Mouse (Mus musculus) liver, adult 2 months (tissue): ENCODE measurements at regions not wholly inside any gene's neighbourhood (a gene's known extent, or its start where the extent isn't known, plus 50 kb on each side); places are given as distances from the start of the nearest gene placed in this dataset.

Source experiments
- DNase-seq: peaks from one replicate; pipeline ENCODE4 v3.0.0-alpha.2; 2011; ENCODE audit warnings: low read depth, low spot score; ENCODE audit errors: extremely low read depth
- H3K27ac ChIP-seq: fragments of 200-500 bp; replicated peaks from 2 replicates; pipeline ENCODE4 v1.5.1; 2012; ENCODE audit warnings: low read depth, mild to moderate bottlenecking, control low read depth, inconsistent platforms, low read length; ENCODE audit not compliant: insufficient read depth
- H3K27me3 ChIP-seq: fragments of 200-500 bp; 2 replicates; pipeline ENCODE4 v1.6.1; 2012; ENCODE audit warnings: mild to moderate bottlenecking, moderate library complexity, low read length, inconsistent platforms; ENCODE audit not compliant: control insufficient read depth, insufficient read depth
- H3K36me3 ChIP-seq: fragments of 200-500 bp; 2 replicates; pipeline ENCODE4 v1.6.1; 2012; ENCODE audit warnings: low read length, inconsistent platforms; ENCODE audit not compliant: control insufficient read depth, insufficient read depth
- H3K4me1 ChIP-seq: fragments of 200-500 bp; 2 replicates; pipeline ENCODE4 v1.6.1; 2011; ENCODE audit warnings: low read length; ENCODE audit not compliant: control insufficient read depth, insufficient read depth
- H3K4me3 ChIP-seq: fragments of 200-500 bp; 2 replicates; pipeline ENCODE4 v1.5.1; 2011; ENCODE audit warnings: low read depth, mild to moderate bottlenecking, control low read depth, low read length, moderate library complexity; ENCODE audit not compliant: insufficient read depth
- H3K79me2 ChIP-seq: fragments of 200-500 bp; 2 replicates; pipeline ENCODE4 v1.6.1; 2012; ENCODE audit warnings: inconsistent platforms, mild to moderate bottlenecking, low read length, moderate library complexity; ENCODE audit not compliant: control insufficient read depth, insufficient read depth
- H3K9ac ChIP-seq: fragments of 200-500 bp; 2 replicates; pipeline ENCODE4 v1.6.1; 2012; ENCODE audit warnings: low read depth, mild to moderate bottlenecking, control low read depth, inconsistent platforms, low read length
- CTCF ChIP-seq: fragments of 200-500 bp; IDR thresholded peaks from 2 replicates; pipeline ENCODE4 v1.5.1; 2011; ENCODE audit warnings: low read depth, low read length, control low read depth
- POLR2A ChIP-seq: fragments of 200-500 bp; IDR thresholded peaks from 2 replicates; pipeline ENCODE4 v1.6.1; 2011; ENCODE audit warnings: low read length, control low read depth; ENCODE audit not compliant: insufficient read depth; ENCODE audit errors: extremely low read depth
- WGBS: fragments of 180-500 bp; shearing (Covaris S2); methylation state at CpG from one replicate; pipeline ENCODE4 v1.1.7; 2018; 5-methylcytosine and 5-hydroxymethylcytosine counted together

GRCm38 (mm10) chr11:64138934-64139333 is 59.7 kb upstream of the Cox10 start:
- WGBS: 53% methylated on average over 4 of the region's 4 CpGs
- no peak for DNase-seq
- no peak overlapping the region for H3K9ac ChIP-seq

GRCm38 (mm10) chr11:64135766-64136165 is 56.5 kb upstream of the Cox10 start:
- no peak overlapping the region for H3K4me3 ChIP-seq
- no peaks in the 10 kb centered on the region for H3K36me3 ChIP-seq
- no peaks in the 10 kb centered on the region for H3K27me3 ChIP-seq
- no peak for TF ChIP-seq POLR2A
- no peak for TF ChIP-seq CTCF
- no peak for DNase-seq
- H3K4me1 ChIP-seq: no peaks in the 10 kb centered on the region
- 91% methylated on average over 5 of the region's 5 CpGs for WGBS
- H3K79me2 ChIP-seq: no peaks in the 10 kb centered on the region
- H3K9ac ChIP-seq: no peak overlapping the region
- H3K27ac ChIP-seq: no peak overlapping the region

More at GRCm38 (mm10) chr11:64138934-64139333, 59.7 kb upstream of the Cox10 start:
- Histone ChIP-seq H3K4me3 (no peak overlapping the region), H3K4me1 (no peaks in the 10 kb centered on the region), H3K27me3 (no peaks in the 10 kb centered on the region), H3K36me3 (no peaks in the 10 kb centered on the region), H3K79me2 (no peaks in the 10 kb centered on the region), H3K27ac (no peak overlapping the region)
- TF ChIP-seq CTCF (no peak), POLR2A (no peak)

GRCm38 (mm10) chr11:64135308-64135591 is 56.0 kb upstream of the Cox10 start:
- H3K27me3 ChIP-seq: no peaks in the 10 kb centered on the region
- no peak overlapping the region for H3K9ac ChIP-seq
- no peaks in the 10 kb centered on the region for H3K79me2 ChIP-seq
- no peak overlapping the region for H3K4me3 ChIP-seq
- H3K36me3 ChIP-seq: no peaks in the 10 kb centered on the region
- DNase-seq: no peak
- no peaks in the 10 kb centered on the region for H3K4me1 ChIP-seq
- 82% methylated on average over 2 of the region's 2 CpGs for WGBS
- TF ChIP-seq POLR2A (no peak), CTCF (no peak)
- no peak overlapping the region for H3K27ac ChIP-seq

DNA sequence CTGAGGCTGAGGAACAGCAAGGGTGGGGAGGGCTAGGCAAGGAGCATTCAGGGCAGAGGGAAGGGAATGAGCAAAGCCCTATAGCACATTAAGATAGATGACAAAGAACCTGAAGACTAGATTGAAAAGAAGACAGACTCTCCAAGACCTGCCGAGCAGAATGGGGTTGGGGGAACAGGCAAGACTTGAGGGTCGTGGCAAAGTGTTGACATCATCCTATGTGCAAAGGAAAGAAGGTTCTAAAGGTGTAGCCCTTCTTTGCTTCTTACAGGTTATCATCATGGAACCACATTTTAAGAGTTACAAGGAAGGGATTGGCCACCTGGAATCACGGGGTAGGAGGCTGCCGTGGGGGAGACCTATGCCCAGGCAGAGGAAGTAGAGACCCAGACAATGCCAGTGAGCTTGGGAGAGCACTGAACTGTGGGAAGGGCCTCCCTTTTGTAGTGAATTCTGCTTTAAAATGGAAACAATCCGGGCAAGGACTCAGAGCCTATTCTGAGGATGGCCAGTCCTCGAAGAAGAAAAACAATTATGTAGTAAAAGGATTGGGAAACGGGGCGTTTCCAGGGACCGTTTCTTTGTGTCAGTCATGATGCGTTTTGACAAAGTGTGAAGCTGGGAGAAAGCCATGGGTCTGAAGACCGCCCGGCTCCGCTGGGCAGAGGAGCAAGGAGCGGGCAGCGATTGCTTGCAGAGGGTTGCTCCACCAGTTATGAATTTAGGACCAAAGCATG is 55.5 kb upstream of the Cox10 start:
- no peaks in the 10 kb centered on the region for H3K27me3 ChIP-seq
- no peak overlapping the region for H3K9ac ChIP-seq
- no peak overlapping the region for H3K27ac ChIP-seq
- WGBS: 90% methylated on average over 15 of the region's 15 CpGs
- no peak for DNase-seq
- H3K79me2 ChIP-seq: no peaks in the 10 kb centered on the region
- no peaks in the 10 kb centered on the region for H3K36me3 ChIP-seq
- H3K4me1 ChIP-seq: no peaks in the 10 kb centered on the region
- TF ChIP-seq CTCF (no peak), POLR2A (no peak)
- no peak overlapping the region for H3K4me3 ChIP-seq
